In genomic region chr12:109971508-109971907, GRCm38 (mm10) we compare ENCODE assay signal across 31 mouse cellular contexts.
A peak's percentile ranks its signal among the peaks of the same experiment; 100 is the strongest.
DNase-seq lines count a peak whose midpoint lies in the region; ATAC-seq and TF ChIP-seq lines count a peak whose summit lies in the region.
"Had no signal": no experiment of that assay in that cellular context is flagged by ENCODE, and none has a peak within 500 bp of the region (broad histone marks: within the 10 kb centered on the region; RNA-seq: fewer than 3 reads in every experiment).

No protein-coding gene starts in this region.

- no peak overlapping the region for H3K4me3 ChIP-seq in liver, embryonic 12.5 days
- H3K4me3 ChIP-seq in hindbrain, postnatal 0 days (ENCODE audit: low read length) = no peak overlapping the region
- H3K4me3 ChIP-seq: embryonic facial prominence, embryonic 10.5 days; embryonic facial prominence, embryonic 13.5 days; erythroblast, embryonic 14.5 days; forebrain, embryonic 12.5 days; forebrain, embryonic 15.5 days; hindbrain, embryonic 10.5 days; hindbrain, embryonic 13.5 days had no signal

- no peak overlapping the region for H3K9ac ChIP-seq in liver, embryonic 12.5 days
- no peak overlapping the region for H3K9ac ChIP-seq in hindbrain, postnatal 0 days (replicated peaks; ENCODE audit: low read length)
- H3K9ac ChIP-seq: embryonic facial prominence, embryonic 13.5 days; forebrain, embryonic 12.5 days; forebrain, embryonic 15.5 days; hindbrain, embryonic 13.5 days had no signal

- no peaks in the 10 kb centered on the region for H3K27me3 ChIP-seq in liver, embryonic 12.5 days (replicated peaks)
- H3K27me3 ChIP-seq in hindbrain, postnatal 0 days (ENCODE audit: insufficient read depth, low read length) = no peaks in the 10 kb centered on the region
- H3K27me3 ChIP-seq: CH12.LX; forebrain, embryonic 15.5 days had no signal

- H3K9me3 ChIP-seq in liver, embryonic 12.5 days (replicated peaks) = no peaks in the 10 kb centered on the region
- no peaks in the 10 kb centered on the region for H3K9me3 ChIP-seq in hindbrain, postnatal 0 days (ENCODE audit: low read length)
- H3K9me3 ChIP-seq: embryonic facial prominence, embryonic 10.5 days; embryonic facial prominence, embryonic 13.5 days; forebrain, embryonic 12.5 days; forebrain, embryonic 15.5 days; hindbrain, embryonic 10.5 days; hindbrain, embryonic 13.5 days had no signal

- TF ChIP-seq CTCF in hindbrain, postnatal 0 days (IDR thresholded peaks at IDR 0.05; ENCODE audit: low read depth) = no peak

- no peaks in the 10 kb centered on the region; the same call in 1 of the 2 replicates for H3K4me1 ChIP-seq in liver, embryonic 12.5 days
- H3K4me1 ChIP-seq in hindbrain, postnatal 0 days (ENCODE audit: insufficient read depth, low read length) = no peaks in the 10 kb centered on the region
- H3K4me1 ChIP-seq: embryonic facial prominence, embryonic 13.5 days had no signal

- no peaks in the 10 kb centered on the region for H3K36me3 ChIP-seq in liver, embryonic 12.5 days
- H3K36me3 ChIP-seq in hindbrain, postnatal 0 days (ENCODE audit: insufficient read depth, low read length) = no peaks in the 10 kb centered on the region
- H3K36me3 ChIP-seq: embryonic facial prominence, embryonic 10.5 days; embryonic facial prominence, embryonic 13.5 days; forebrain, embryonic 12.5 days; forebrain, embryonic 15.5 days; G1E; hindbrain, embryonic 10.5 days; hindbrain, embryonic 13.5 days had no signal

- WGBS in liver, embryonic 12.5 days (ENCODE audit: insufficient replicate concordance) = 8% methylated on average over 3 of the region's 3 CpGs
- WGBS in hindbrain, postnatal 0 days = 64% methylated on average over 3 of the region's 3 CpGs

- no peak for ATAC-seq in liver, embryonic 12.5 days
- peak; percentile 91 to 93 for ATAC-seq in hematopoietic stem cell, adult 5-6 weeks (replicated peaks in 1 of 2; ENCODE audit: insufficient read depth in 1 of 2, low FRiP score in 2 of 2, low TSS enrichment in 1 of 2, low read depth in 1 of 2, poor library complexity in 2 of 2, severe bottlenecking in 2 of 2)
- ATAC-seq in hindbrain, postnatal 0 days = no peak
- ATAC-seq: activated CD4-positive, CD25-positive, alpha-beta regulatory T cell, adult 4 months; forebrain, embryonic 15.5 days; hindbrain, embryonic 16.5 days; inflammation-experienced regulatory T-cells, adult 6 months had no signal

- no peak overlapping the region for H3K4me2 ChIP-seq in liver, embryonic 12.5 days
- H3K4me2 ChIP-seq in hindbrain, postnatal 0 days (ENCODE audit: low read depth, low read length) = no peak overlapping the region
- H3K4me2 ChIP-seq: embryonic facial prominence, embryonic 13.5 days; forebrain, embryonic 12.5 days; forebrain, embryonic 15.5 days; heart, embryonic 11.5 days; hindbrain, embryonic 13.5 days had no signal

- H3K27ac ChIP-seq in liver, embryonic 12.5 days = no peak overlapping the region
- no peak overlapping the region for H3K27ac ChIP-seq in hindbrain, postnatal 0 days
- H3K27ac ChIP-seq: embryonic facial prominence, embryonic 10.5 days; embryonic facial prominence, embryonic 13.5 days; forebrain, embryonic 12.5 days; forebrain, embryonic 15.5 days; hindbrain, embryonic 10.5 days; hindbrain, embryonic 13.5 days had no signal

- DNase-seq in liver = peak; percentile 14
- DNase-seq in c-Kit-positive CD71-negative TER-119-negative erythroid progenitor cells, embryonic 14.5 days (ENCODE audit: low read depth) = peak; percentile 13
- DNase-seq in hindbrain, postnatal 0 days (ENCODE audit: low spot score) = no peak
- no peak for DNase-seq in adipocyte (ENCODE audit: low spot score)
- DNase-seq in MN1 (ENCODE audit: low spot score) = no peak
- DNase-seq: adrenal gland, postnatal 10 days; adrenal gland, postnatal 36 days; B cell, adult 2 months; cerebellum, adult 11 months; cerebellum, adult 2 months; cerebellum, adult 9-11 months; cerebellum, postnatal 25 days; embryo, embryonic 11 days; gastrocnemius, postnatal 10 days; gastrocnemius, postnatal 36 days; heart, adult 11 months had no signal

Comparison
In these comparisons a context has a peak if more than half of its experiments do, and no peak if none do; other contexts are left out.
1. DNase-seq: peak in liver (single experiment) and c-Kit-positive CD71-negative TER-119-negative erythroid progenitor cells, embryonic 14.5 days (single experiment); none in hindbrain, postnatal 0 days (single experiment), adipocyte (single experiment) and MN1 (single experiment).
2. ATAC-seq: peak in hematopoietic stem cell, adult 5-6 weeks (2 of 2); none in liver, embryonic 12.5 days (single experiment) and hindbrain, postnatal 0 days (single experiment).